ENCODE assay signal across 10 mouse cellular contexts in the genomic region with DNA sequence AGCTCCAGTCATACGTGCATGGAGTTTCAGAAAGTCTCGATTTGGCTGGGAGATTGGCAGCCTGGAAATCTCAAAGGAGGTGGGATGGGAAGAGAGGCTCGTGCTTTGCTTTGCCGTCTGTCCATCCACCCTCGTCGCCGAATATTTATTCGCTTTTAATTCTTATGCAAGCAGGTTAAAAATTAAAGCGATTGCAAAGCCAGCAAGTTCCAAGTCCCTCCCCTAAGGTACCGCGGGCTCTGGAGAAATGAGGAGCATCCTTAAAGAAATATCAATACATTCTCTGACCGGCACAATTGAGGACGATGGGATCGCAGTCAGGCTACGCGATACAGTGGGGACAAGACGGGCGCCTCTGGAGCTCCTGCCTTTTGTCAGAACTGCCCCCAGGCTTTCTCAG. TPM values are rescaled to one million over a fixed set of nuclear protein-coding genes. Genes with fewer than 3 reads are reported as not detected.
DNase-seq lines count a peak whose midpoint lies in the region; ATAC-seq and TF ChIP-seq lines count a peak whose summit lies in the region.
"Had no signal": no experiment of that assay in that cellular context is flagged by ENCODE, and none has a peak within 500 bp of the region (broad histone marks: within the 10 kb centered on the region; RNA-seq: fewer than 3 reads in every experiment).

No protein-coding gene starts in this region.

- TF ChIP-seq POLR2A in cortical plate, adult 2 months (IDR thresholded peaks at IDR 0.05; ENCODE audit: extremely low read depth, insufficient read depth, low read length) = no peak

- intact Hi-C loops in heart, postnatal 10 days (cut with DNase I) = loop anchor here (5.0 kb wide), 1 partner anchor 827 kb away; no protein-coding TSS in a partner anchor
- intact Hi-C loops in gastrocnemius, postnatal 14 days (cut with DNase I; ENCODE audit: low total_unique reads) = no loop called here
- intact Hi-C loops in left cerebral cortex, postnatal 14 days (cut with DNase I) = loop anchor here (10.0 kb wide), 1 partner anchor 809 kb away; no protein-coding TSS in a partner anchor

- peaks cover 99% of the 10 kb centered on the region for H3K27me3 ChIP-seq in heart, embryonic 15.5 days
- peaks cover 61% of the 10 kb centered on the region for H3K27me3 ChIP-seq in hindbrain, embryonic 16.5 days (replicated peaks; ENCODE audit: control insufficient read depth, insufficient read depth, low read length)
- H3K27me3 ChIP-seq in midbrain, embryonic 15.5 days (replicated peaks) = peaks cover 79% of the 10 kb centered on the region

- H3K9ac ChIP-seq in heart, embryonic 15.5 days = no peak overlapping the region
- peak overlapping the region; percentile 68 for H3K9ac ChIP-seq in hindbrain, embryonic 16.5 days (ENCODE audit: low read depth, low read length)
- H3K9ac ChIP-seq in midbrain, embryonic 15.5 days = peak overlapping the region; percentile 58
- H3K9ac ChIP-seq: liver, embryonic 15.5 days had no signal

- H3K4me3 ChIP-seq in heart, embryonic 15.5 days = peak overlapping the region; percentile 52
- H3K4me3 ChIP-seq in cortical plate, adult 2 months (ENCODE audit: insufficient read depth, low read length) = peak overlapping the region; percentile 34
- peak overlapping the region; percentile 61 for H3K4me3 ChIP-seq in hindbrain, embryonic 16.5 days (ENCODE audit: low read length)
- peak overlapping the region; percentile 64 for H3K4me3 ChIP-seq in midbrain, embryonic 15.5 days
- H3K4me3 ChIP-seq: liver, embryonic 15.5 days had no signal

- ATAC-seq in heart, embryonic 15.5 days (replicated peaks; ENCODE audit: insufficient number of reproducible peaks, insufficient read depth, low FRiP score, low read depth) = no peak
- no peak for ATAC-seq in hindbrain, embryonic 16.5 days
- no peak; the same call in 1 of the 2 replicates for ATAC-seq in midbrain, embryonic 15.5 days (replicated peaks)

- TF ChIP-seq CTCF in cortical plate, adult 2 months (IDR thresholded peaks at IDR 0.05; ENCODE audit: extremely low read depth, insufficient read depth, low read length) = no peak

- no peak for DNase-seq in heart, postnatal 10 days
- DNase-seq in thymus, postnatal 10 days (ENCODE audit: low spot score in 2 of 2) = no peak
- no peak for DNase-seq in gastrocnemius, postnatal 14 days
- no peak for DNase-seq in left cerebral cortex, postnatal 14 days (ENCODE audit: low spot score in 2 of 2)

- no peaks in the 10 kb centered on the region for H3K9me3 ChIP-seq in heart, embryonic 15.5 days (replicated peaks)
- no peaks in the 10 kb centered on the region for H3K9me3 ChIP-seq in hindbrain, embryonic 16.5 days (ENCODE audit: control insufficient read depth, low read length)
- no peaks in the 10 kb centered on the region for H3K9me3 ChIP-seq in midbrain, embryonic 15.5 days
- H3K9me3 ChIP-seq: liver, embryonic 15.5 days had no signal

- H3K27ac ChIP-seq in heart, embryonic 15.5 days = no peak overlapping the region
- H3K27ac ChIP-seq in cortical plate, adult 2 months (ENCODE audit: insufficient read depth, low read length) = no peak overlapping the region
- no peak overlapping the region; the same call in 1 of the 2 replicates for H3K27ac ChIP-seq in hindbrain, embryonic 16.5 days (ENCODE audit: low read depth, low read length)
- H3K27ac ChIP-seq in midbrain, embryonic 15.5 days = 0 out of 2 replicates have a peak overlapping the region, but pooled peaks have one; percentile 69
- H3K27ac ChIP-seq: liver, embryonic 15.5 days had no signal

- H3K4me1 ChIP-seq in heart, embryonic 15.5 days (replicated peaks) = peaks cover 32% of the 10 kb centered on the region
- H3K4me1 ChIP-seq in cortical plate, adult 2 months (ENCODE audit: control insufficient read depth, insufficient read depth, low read length) = no peaks in the 10 kb centered on the region
- H3K4me1 ChIP-seq in hindbrain, embryonic 16.5 days (ENCODE audit: control insufficient read depth, insufficient read depth, low read depth, low read length) = peaks cover 23% of the 10 kb centered on the region
- H3K4me1 ChIP-seq in midbrain, embryonic 15.5 days = peaks cover 47% of the 10 kb centered on the region
- H3K4me1 ChIP-seq: liver, embryonic 15.5 days had no signal

- under 1% methylated on average over 18 of the region's 18 CpGs for WGBS in heart, embryonic 15.5 days
- WGBS in hindbrain, embryonic 16.5 days = 0% methylated on average over 18 of the region's 18 CpGs
- WGBS in midbrain, embryonic 15.5 days = under 1% methylated on average over 18 of the region's 18 CpGs

- peak overlapping the region; percentile 89 for H3K4me2 ChIP-seq in heart, embryonic 15.5 days
- peak overlapping the region; percentile 94 for H3K4me2 ChIP-seq in hindbrain, embryonic 16.5 days (ENCODE audit: low read length)
- peak overlapping the region; percentile 92 for H3K4me2 ChIP-seq in midbrain, embryonic 15.5 days

- H3K36me3 ChIP-seq in heart, embryonic 15.5 days = no peaks in the 10 kb centered on the region
- no peaks in the 10 kb centered on the region for H3K36me3 ChIP-seq in hindbrain, embryonic 16.5 days (ENCODE audit: control insufficient read depth, insufficient read depth, low read length)
- H3K36me3 ChIP-seq in midbrain, embryonic 15.5 days (replicated peaks) = no peaks in the 10 kb centered on the region
- H3K36me3 ChIP-seq: liver, embryonic 15.5 days had no signal

RNA-seq across cellular contexts. Expression of a gene that starts 1.5 kb away (rescaled TPM):
- polyA plus RNA-seq in heart, embryonic 15.5 days (2015; fragmentation: Nextera tagmentation; extraction: Ambion mirVana) = 0.34 and 0.71 TPM in 2 replicates
- total RNA-seq in heart, postnatal 10 days (2021) = not detected
- polyA plus RNA-seq in cortical plate, adult 2 months (2012; rRNA removed) = 2.3 and 2.6 TPM in 2 replicates
- polyA plus RNA-seq in hindbrain, embryonic 16.5 days (2015; fragmentation: Nextera tagmentation; extraction: Ambion mirVana) = 0.93 and 0.97 TPM in 2 replicates
- polyA plus RNA-seq in midbrain, embryonic 15.5 days (2015; fragmentation: Nextera tagmentation; extraction: Ambion mirVana) = 1.1 and 1.4 TPM in 2 replicates
- not detected for total RNA-seq in gastrocnemius, postnatal 14 days (2021)
- 1 to 10 TPM; 2.9 to 3.4 TPM for total RNA-seq in left cerebral cortex, postnatal 14 days (2021)
- total RNA-seq: CH12.LX had no signal
- polyA plus RNA-seq: liver, embryonic 15.5 days had no signal
